Mouse (Mus musculus) left cerebral cortex, postnatal 4 days (tissue): ENCODE results near the gene Rab13. TPM values are rescaled to one million over a fixed set of nuclear protein-coding genes. Genes with fewer than 3 reads are reported as not detected.
"Not testable (repeated sequence)": the region's sequence is repeated elsewhere in the genome, so short reads cannot be mapped to it uniquely, and the experiment has no call there.

Experiments
- DNase-seq: peaks from one replicate; pipeline ENCODE4 v3.0.0-alpha.2; 2022
- intact Hi-C: fragments of 180-260 bp; cut with DNase I; formaldehyde crosslinking; loops from one replicate; pipeline ENCODE4 v1.15.1; 2025
- total RNA-seq, 2 experiments: library from RNA; stranded (reverse); gene quantifications; 2 replicates each; pipeline ENCODE4 v1.2.3; 2021

Gene Rab13
- total RNA-seq, 2 experiments from 2014 or later, result 11.5 to 12.1 TPM

DNA sequence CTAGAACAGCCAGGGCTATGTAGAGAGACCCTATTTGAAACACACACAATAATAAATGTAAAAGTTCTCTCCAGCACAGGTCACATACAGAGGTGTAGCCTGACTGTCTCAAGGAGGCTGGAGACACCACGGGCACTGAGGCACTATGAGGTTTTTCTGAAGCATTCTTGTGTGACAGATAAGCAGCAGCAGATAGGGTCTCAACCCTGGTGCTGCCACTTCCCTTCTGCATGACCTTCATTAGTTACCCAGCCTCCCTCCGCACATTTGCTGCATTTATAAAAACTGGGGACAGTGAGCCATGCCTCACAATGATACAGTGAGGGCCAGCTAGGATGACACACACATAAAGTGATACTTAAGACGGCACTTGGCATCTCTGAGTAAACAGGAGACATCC is 9.4 kb downstream of the Rab13 start:
- DNase-seq, result no peak
- intact Hi-C loops, result loop anchor here (5.0 kb wide), 1 partner anchor 149 kb away; no protein-coding TSS in a partner anchor

DNA sequence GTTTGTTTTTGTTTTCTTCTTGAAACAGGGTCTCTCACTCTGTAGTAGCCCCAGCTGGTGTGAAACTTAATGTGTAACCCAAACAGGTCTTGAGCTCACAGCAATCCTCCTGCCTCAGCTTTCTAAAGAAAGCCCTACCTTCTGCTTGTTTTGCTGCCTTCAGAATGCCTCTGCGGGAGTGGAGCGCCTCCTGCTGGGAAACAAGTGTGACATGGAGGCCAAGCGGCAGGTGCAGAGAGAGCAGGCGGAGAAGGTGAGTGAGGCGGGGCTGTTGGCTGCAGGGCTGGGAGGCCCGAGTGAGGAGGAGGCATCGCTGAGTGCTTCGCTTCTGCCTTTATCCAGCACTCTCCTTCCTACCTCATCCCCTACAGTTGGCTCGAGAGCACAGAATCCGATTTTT is 10.8 kb downstream of the Rab13 start:
- DNase-seq, result no peak
- intact Hi-C loops, result loop anchor here (5.0 kb wide), 1 partner anchor 148 kb away; no protein-coding TSS in a partner anchor

DNA sequence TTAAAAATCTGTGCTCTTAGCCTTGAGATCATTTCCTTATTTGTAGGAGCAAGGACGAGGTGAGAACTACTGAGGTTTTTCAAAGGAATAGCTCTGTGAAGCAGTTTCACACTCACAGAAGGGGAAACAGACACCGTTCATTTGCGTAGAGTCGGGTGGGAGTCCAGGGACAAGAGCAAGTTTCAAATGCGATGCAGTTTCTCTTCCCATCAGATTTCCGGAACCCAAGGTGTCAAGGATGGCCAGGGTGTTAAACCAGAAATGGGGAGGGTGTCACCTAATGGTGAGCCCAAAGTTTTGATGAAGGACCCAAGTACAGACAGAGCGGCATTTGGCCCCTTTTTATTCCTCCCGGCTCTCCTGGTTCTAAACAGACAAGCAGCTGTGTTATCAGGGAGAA is 17.6 kb downstream of the Rab13 start:
- no peak for DNase-seq
- intact Hi-C loops, result no loop called here

DNA sequence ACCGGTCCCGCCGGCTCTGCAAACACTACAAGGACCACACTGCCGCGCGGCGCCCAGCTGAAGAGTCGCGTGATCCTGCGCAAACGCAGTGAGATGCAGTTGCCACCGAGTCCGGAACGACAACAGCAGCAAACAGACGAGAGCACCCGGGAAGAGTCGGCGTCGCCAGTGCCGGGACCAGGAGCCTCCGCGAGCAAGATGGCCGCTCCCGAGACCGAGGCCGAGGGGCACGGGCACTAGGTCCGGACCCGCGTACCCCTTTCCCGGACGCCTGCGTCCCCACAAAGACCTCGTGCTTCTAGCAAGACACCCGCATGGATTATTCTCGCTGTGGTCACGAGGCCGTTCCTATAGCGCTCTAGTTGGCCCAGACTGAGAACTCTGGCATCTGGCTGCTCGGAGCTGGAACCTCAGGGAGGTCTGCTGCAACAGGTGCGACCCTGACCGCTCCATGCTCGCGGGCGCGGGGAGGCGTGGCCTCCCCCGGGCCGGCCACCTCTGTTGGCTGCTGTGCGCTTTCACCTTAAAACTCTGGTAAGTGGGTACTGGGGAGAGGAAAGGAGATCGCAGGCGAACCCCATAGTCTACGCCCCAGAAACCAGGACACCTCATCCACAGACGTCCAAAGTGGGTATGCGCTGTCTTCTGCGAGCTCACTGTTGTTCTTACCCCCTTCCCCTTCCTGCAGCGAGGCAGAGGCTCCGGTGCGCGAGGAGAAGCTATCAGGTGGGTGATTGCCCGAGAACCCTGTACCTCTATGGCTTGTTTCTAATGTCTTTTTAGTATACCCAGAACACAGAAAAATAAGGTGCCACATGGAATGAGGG is 18.2 kb downstream of the Rab13 start, which contains the start of gene Jtb:
TSS of gene Jtb (plus strand) at position 91 of the 827 bp plus-strand sequence.
- intact Hi-C loops, result no loop called here
- peak; percentile 93 for DNase-seq

DNA sequence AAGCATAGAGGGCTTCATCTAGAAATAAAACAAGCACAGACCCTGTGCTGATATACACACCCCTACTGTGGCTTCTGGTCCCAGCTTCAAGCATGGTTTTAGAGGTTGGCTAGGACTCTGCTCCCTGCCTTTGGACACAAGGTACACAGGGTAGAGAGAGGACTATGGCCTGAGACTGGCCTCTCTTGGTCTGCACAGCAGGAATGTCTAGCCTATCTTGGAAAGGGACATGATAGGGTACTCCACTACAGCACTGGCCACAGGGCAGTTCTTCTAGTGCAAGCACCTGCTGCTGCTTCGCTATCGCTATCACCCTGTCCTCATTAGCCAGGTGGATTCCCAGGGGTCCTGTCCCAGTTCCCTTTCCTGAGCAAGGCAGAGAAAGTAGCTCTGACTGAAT is 27.8 kb downstream of the Rab13 start:
- intact Hi-C loops, result no loop called here
- no peak for DNase-seq

DNA sequence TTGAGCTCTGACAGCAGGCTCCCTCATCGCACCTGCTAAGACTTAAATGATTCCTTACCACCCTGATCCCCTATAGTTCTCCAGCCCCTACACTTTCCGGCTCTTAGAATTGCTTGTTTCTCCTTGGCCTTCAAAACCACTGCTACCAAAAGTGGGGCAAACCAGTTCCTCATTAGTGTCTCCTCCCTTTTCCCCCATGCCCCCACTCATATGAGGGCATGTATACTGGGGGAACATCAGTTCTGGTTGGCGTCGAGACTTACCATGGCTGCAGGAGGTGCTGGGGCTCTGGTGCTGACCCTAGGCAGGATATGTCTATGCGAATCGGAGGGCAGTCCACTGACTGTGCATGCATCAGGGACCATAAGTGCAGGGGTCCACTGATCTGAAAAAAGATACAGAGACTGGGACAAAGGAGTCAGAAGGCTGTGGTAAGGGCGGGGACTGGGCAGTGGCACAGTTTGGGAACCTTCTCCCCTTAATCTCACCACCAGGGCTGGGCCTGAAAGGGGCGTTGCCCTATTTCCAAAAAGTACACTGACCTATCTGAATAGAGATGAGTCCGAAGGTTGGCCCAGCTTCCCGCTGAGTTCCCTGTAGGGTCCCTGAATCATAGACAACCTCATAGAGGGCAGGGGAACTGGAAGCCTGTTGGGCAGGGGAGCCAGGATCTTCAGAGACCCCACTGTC is 28.3 kb downstream of the Rab13 start:
- intact Hi-C loops, result no loop called here
- DNase-seq, result no peak

DNA sequence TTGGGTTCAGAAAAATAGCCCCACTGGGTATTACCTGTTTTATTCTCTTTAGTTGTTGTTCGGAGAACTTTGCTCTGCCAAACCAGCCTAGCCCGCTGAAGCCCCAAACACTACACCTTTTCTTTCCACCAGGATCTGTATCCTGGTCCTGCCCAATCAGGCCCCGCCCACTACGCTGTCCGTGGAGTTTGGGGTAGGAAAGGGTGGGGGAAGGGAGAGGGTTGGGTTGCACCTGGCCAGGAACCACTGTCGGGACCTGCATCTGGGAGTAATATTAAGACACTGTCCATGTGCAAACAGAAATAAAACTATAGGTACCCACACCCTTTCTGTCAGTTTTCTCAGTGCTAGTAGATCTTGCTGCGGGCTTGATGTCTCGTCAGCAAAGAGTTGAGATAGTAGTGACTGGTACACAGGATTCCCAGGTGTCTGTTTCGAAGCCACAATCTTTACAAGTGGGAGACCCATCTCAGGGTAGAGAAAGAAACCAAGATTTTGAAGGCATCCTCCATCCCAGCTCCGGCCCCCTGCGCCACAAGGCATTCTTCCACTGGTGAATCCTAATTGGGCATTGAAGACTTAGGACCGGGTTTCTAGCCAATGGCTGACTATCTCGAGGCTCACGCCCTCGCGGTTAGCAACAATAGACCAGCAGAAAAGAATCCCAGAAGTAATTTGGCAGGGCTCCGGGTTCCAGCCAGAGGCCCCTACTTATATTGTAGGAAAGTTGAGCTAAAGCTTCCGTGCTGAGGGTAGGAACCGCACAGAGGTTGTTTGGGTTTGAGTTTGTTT is 29.7 kb downstream of the Rab13 start, which contains the start of gene Creb3l4:
TSS of gene Creb3l4 (minus strand) at position 529 of the 792 bp plus-strand sequence.
- intact Hi-C loops, result no loop called here
- DNase-seq, result peak; percentile 31

DNA sequence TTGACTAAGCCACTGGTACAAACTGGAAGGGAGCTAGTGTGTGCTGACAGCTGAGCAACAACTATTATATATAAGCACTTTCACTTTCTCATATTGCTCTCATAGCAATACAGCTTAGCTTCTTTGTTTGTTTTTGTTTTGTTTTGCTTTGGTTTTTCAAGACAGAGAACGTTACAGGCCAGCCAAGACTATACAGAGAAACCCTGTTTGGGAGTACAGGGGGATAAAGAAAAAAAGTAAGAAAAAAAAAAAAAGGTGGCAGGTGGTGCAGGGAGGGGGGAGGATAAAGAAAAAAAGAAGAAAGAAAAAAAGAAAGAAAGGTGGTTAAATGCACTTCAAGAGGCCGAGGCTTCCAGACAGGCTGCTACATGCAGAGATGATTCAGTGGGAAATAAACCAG is 31.9 kb downstream of the Rab13 start:
- DNase-seq, result no peak
- intact Hi-C loops, result no loop called here

DNA sequence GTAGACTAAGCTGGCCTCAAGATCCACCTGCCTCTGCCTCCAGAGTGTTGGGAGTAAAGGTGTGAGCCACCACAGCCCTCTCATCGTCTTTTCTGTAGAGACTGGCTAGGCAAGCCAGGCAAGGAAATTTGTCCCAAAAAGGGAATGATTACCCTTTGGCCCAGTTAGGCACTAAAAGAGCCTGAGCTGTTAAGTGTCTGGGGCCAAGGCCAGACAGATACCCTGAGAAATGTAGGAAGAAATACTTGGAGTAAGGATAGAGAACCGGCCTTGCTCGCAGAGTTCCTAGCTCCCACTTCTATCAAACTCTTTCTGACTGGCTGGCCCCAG is 34.1 kb downstream of the Rab13 start:
- no peak for DNase-seq
- intact Hi-C loops, result no loop called here

DNA sequence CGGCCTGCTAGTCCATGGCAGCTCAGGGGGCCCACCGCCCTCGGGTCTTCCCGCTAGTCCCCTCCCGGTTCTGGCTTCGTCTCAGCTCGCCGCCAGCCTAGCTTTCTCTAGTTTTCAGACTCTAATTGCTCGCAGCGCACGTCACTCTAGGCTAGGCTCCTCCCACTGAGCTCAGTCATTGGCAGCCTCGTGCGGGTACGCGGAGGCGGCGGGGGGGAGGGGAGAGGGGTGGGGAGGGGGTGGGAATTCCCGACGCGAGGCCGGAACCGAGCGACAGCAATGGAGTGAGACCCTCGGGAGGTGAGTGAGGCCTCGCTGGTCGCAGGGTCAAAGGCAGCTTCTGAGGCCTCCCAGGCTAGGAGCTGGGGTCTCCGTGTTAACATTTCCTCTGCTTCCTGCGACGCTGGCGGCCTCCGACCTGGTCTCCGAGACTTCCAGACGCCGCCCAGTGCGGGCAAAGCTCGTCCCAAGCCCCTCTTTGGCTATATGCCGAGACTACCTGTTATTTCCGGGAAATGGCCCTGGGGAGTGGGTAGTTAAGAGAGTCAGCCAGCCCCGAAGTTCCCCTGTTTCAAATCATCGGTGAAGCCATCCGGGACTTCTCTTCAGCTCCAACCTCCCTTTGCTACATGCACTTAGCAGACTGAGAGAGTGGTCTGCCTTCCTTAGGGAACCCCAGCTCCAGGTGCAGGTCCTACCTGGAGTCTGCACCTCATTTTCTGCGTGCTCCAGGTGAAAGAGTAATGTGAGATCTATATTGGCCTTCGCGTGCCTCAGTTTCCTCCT is 34.7 kb downstream of the Rab13 start, which contains the start of gene Slc39a1:
TSS of gene Slc39a1 (plus strand) at position 213 of the 786 bp plus-strand sequence.
- intact Hi-C loops, result no loop called here

DNA sequence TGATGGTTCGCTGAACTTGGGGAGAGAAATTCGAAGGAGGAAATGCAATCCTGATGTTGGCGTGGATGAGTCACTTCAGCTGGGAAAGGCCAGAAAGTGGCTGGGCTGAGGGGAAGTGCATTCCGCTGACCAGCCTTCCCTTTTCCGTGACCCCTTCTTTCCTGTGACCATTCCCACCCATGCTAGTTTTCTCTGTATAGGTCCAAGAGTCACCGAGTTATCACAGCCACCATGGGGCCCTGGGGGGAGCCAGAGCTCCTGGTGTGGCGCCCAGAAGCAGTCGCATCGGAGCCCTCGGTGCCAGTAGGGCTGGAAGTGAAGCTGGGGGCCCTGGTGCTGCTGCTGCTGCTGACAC is 35.2 kb downstream of the Rab13 start:
- intact Hi-C loops, result no loop called here
- no peak for DNase-seq

More for the DNA sequence above, 34.7 kb downstream of the Rab13 start, which contains the start of gene Slc39a1:
- DNase-seq, result peak; percentile 96

DNA sequence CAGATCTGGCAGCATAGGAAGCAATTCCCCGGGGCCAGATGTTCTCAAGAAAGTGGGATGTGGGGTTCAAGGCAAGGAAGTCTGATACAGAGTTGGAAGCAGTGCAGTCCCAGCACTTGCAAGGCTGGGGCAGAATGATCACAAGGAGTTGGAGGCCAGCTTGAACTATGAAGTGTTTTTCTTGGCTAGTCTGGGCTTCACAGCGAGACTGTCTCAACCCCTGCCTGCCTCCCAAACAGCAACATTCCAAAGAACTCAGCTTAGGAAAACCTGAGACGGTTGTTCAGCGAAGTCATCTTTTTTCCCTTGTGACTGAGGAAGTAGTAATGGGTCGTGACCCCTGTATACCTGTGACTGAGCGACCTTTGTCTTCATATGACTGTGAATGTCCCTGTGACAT is 37.3 kb downstream of the Rab13 start:
- intact Hi-C loops, result no loop called here
- DNase-seq, result no peak

DNA sequence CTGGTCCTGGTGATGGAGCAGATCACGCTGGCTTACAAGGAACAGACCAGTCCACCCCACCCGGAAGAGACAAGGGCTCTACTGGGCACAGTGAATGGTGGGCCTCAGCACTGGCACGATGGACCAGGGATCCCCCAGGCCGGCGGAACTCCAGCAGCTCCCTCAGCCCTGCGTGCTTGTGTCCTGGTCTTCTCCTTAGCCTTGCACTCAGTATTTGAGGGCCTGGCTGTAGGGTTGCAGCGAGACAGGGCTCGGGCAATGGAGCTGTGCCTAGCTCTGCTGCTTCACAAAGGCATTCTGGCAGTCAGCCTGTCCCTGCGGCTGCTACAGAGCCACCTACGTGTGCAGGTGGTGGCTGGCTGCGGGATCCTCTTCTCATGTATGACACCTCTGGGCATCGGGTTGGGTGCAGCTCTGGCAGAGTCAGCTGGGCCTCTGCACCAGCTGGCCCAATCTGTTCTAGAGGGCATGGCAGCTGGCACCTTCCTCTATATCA is 38.3 kb downstream of the Rab13 start:
- DNase-seq, intact Hi-C loops: not testable (repeated sequence)

DNA sequence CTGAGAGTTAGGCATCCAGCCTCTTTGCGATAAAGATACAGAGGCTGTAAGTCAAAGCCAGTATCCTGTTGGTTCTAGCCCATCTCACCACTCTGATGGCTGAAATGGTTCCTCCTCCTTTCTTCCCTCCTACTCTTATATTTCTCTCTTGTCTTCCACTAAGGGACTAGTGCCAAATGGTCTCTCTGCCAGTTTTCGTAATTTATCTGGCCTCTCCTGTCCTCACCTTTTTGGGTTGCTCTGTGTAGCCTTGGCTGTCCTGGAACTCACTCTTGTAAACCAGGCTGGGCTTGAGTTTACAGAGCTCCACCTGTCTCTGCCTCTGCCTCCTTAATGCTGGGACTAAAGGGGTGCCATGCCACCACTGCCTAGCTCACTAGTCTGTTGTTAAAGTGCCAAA is 39.2 kb downstream of the Rab13 start:
- DNase-seq, intact Hi-C loops: not testable (repeated sequence)

DNA sequence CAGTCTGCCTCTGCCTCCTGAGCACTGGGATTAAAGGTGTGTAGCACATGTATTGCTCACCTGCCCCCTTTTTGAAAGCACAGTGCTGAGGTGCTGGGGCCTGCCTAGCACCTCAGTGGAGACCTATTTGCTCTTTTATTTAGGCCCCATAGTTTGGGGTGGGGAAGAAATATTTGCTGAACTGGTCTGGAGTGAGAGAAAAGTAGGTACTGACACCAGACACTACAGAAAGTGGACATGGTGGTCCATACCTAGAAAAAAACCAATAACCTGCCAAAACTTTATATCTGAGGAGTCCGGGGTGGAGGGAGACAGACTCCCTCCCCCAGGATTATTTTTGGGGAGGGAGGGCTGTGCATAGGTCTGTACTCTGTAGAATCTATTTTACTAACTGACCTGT is 39.7 kb downstream of the Rab13 start:
- DNase-seq, intact Hi-C loops: not testable (repeated sequence)

DNA sequence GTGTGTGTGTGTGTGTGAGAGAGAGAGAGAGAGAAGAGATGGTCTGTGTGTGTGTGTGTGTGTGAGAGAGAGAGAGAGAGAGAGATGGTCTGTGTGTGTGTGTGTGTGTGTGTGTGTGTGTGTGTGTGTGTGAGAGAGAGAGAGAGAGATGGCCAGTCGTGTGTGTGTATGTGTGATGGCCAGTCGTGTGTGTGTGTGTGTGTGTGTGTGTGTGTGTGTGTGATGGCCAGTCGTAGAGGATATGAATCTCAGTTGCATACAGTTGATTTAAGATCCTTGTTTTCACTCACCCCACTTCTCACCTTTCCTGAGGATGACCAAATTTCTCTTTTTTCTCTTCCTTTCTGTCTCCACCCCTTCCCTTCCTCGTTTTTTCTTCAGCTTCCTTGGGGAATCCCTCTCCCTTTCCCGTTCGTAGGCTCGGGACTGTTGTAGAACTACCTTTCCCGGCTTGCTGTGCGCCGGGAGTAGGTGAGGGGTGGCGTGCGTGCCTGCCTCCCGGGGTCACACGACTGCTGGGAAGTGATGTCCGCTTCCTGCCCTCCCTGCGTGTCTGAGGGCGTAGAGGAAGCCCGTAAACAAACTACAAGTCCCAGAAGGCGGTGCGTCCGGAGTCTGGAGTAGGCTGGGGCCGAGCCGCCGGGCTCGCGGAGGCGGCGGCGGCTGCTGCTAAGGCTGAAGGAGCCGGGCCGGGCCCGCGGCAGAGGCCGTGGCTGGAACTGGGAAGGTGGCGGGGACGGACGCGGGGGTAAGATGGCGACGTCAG is 40.3 kb downstream of the Rab13 start, which contains the start of gene Crtc2:
TSS of gene Crtc2 (plus strand) at position 511 of the 766 bp plus-strand sequence.
- intact Hi-C loops, result no loop called here

DNA sequence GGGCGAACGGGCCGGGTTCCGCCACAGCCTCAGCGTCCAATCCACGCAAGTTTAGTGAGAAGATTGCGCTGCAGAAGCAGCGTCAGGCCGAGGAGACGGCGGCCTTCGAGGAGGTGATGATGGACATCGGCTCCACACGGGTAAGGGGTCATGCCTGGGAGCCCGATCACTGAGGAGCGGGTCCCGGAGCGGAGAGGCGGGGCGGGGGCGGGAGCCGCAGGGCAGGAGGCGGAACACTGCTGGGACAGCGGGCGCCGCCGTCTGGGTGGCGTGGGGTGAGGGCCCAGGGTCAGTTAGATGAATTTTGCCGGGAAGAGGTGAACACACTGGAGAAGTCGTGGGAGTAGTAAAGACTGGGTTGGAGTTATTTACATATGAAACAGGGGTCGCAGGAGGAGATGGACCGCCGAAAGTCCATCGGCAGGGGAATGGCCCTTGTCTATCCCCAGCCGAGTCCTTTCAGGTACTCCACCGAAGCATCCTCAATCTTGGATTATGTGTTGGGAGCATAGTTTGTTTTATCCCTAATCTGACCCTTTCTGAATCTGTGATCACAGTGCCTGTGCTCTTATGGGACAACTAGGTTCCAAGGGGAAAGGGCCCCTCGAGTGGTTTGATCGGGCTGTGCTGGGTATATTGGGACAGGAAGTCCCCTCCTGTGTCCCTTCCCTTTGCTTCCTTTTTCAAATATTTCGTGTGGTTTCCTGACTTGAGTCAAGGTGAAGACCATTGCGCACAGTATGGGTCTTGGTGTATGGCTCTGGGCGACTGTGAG is 41.1 kb downstream of the Rab13 start:
- intact Hi-C loops, result no loop called here
- DNase-seq, result no peak

More for the DNA sequence above, 40.3 kb downstream of the Rab13 start, which contains the start of gene Crtc2:
- DNase-seq, result peak; percentile 97

DNA sequence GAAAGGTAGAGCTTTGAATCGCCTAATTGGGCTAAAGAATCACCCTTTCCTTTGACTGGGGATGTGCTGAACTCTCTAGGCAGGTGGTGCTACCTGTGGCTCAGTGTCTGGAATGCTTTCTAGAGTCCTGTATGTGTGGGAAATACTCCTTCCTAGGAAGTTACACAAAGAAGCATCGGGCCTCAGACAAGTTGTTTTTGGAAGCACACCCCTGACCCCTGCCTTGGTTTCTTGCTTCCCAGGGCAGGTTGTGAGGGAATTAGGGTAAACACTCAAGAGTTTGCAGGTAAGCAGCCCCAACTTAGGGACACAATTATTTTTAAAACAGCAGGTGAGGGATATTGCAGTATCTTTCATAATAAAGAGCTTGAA is 41.7 kb downstream of the Rab13 start:
- DNase-seq, result no peak
- intact Hi-C loops, result no loop called here
